ENCODE assay signal across 31 mouse cellular contexts in genomic region chr16:23479872-23480603, GRCm38 (mm10). TPM values are rescaled to one million over a fixed set of nuclear protein-coding genes. Genes with fewer than 3 reads are reported as not detected.
DNase-seq lines count a peak whose midpoint lies in the region; ATAC-seq and TF ChIP-seq lines count a peak whose summit lies in the region.
"Had no signal": no experiment of that assay in that cellular context is flagged by ENCODE, and none has a peak within 500 bp of the region (broad histone marks: within the 10 kb centered on the region; RNA-seq: fewer than 3 reads in every experiment).

No protein-coding gene starts in this region.

- H3K9ac ChIP-seq in forebrain, embryonic 14.5 days (ENCODE audit: low read length), result no peak overlapping the region
- H3K9ac ChIP-seq in forebrain, embryonic 12.5 days, result no peak overlapping the region
- H3K9ac ChIP-seq in forebrain, postnatal 0 days, result no peak overlapping the region
- H3K9ac ChIP-seq in forebrain, embryonic 13.5 days, result no peak overlapping the region
- H3K9ac ChIP-seq: embryonic facial prominence, embryonic 12.5 days; embryonic facial prominence, embryonic 15.5 days; heart, embryonic 13.5 days; hindbrain, embryonic 12.5 days; hindbrain, embryonic 15.5 days had no signal

- no peaks in the 10 kb centered on the region for H3K27me3 ChIP-seq in forebrain, embryonic 14.5 days (replicated peaks; ENCODE audit: control insufficient read depth, insufficient read depth, low read length)
- no peaks in the 10 kb centered on the region for H3K27me3 ChIP-seq in forebrain, embryonic 12.5 days
- no peaks in the 10 kb centered on the region for H3K27me3 ChIP-seq in forebrain, postnatal 0 days (ENCODE audit: insufficient read depth, low read length)
- H3K27me3 ChIP-seq in forebrain, embryonic 13.5 days, result no peaks in the 10 kb centered on the region
- H3K27me3 ChIP-seq: embryonic facial prominence, embryonic 15.5 days; hindbrain, embryonic 12.5 days; hindbrain, embryonic 15.5 days; Patski had no signal

- no peak overlapping the region for H3K4me2 ChIP-seq in forebrain, embryonic 14.5 days (ENCODE audit: low read length)
- H3K4me2 ChIP-seq in forebrain, embryonic 12.5 days, result no peak overlapping the region
- no peak overlapping the region for H3K4me2 ChIP-seq in forebrain, postnatal 0 days (ENCODE audit: low read depth)
- H3K4me2 ChIP-seq in forebrain, embryonic 13.5 days, result no peak overlapping the region
- H3K4me2 ChIP-seq: embryonic facial prominence, embryonic 12.5 days; embryonic facial prominence, embryonic 15.5 days; heart, embryonic 13.5 days; hindbrain, embryonic 12.5 days; hindbrain, embryonic 15.5 days had no signal

- no peak overlapping the region for H3K4me3 ChIP-seq in forebrain, embryonic 14.5 days (ENCODE audit: low read depth, low read length)
- no peak overlapping the region for H3K4me3 ChIP-seq in forebrain, embryonic 12.5 days (replicated peaks)
- H3K4me3 ChIP-seq in forebrain, postnatal 0 days (ENCODE audit: low read depth, low read length), result no peak overlapping the region
- H3K4me3 ChIP-seq in forebrain, embryonic 13.5 days, result no peak overlapping the region
- H3K4me3 ChIP-seq: embryonic facial prominence, embryonic 12.5 days; embryonic facial prominence, embryonic 15.5 days; heart, adult 2 months; heart, embryonic 10.5 days; heart, embryonic 13.5 days; hindbrain, embryonic 12.5 days; hindbrain, embryonic 15.5 days had no signal

- H3K4me1 ChIP-seq in forebrain, embryonic 14.5 days (ENCODE audit: control insufficient read depth, insufficient read depth, low read length), result no peaks in the 10 kb centered on the region
- peaks cover 3% of the 10 kb centered on the region; the same call in 1 of the 2 replicates for H3K4me1 ChIP-seq in forebrain, embryonic 12.5 days
- H3K4me1 ChIP-seq in forebrain, postnatal 0 days (ENCODE audit: insufficient read depth), result no peaks in the 10 kb centered on the region
- H3K4me1 ChIP-seq in forebrain, embryonic 13.5 days, result no peaks in the 10 kb centered on the region
- H3K4me1 ChIP-seq: embryonic facial prominence, embryonic 12.5 days; embryonic facial prominence, embryonic 15.5 days; heart, embryonic 13.5 days; hindbrain, embryonic 12.5 days; hindbrain, embryonic 15.5 days had no signal

- ATAC-seq in forebrain, embryonic 14.5 days, result peak; percentile 37; the same call in 1 of the 2 replicates
- no peak for ATAC-seq in forebrain, embryonic 12.5 days (ENCODE audit: low FRiP score)
- peak; percentile 71 for ATAC-seq in forebrain, postnatal 0 days
- no peak; the same call in 1 of the 2 replicates for ATAC-seq in forebrain, embryonic 13.5 days
- ATAC-seq: intestine, postnatal 0 days; Patski had no signal

- peak; percentile 9 for DNase-seq in forebrain, embryonic 14.5 days (ENCODE audit: low spot score)
- peak; percentile 50 for DNase-seq in forebrain, postnatal 0 days
- DNase-seq in testis, postnatal 10 days (ENCODE audit: low spot score), result peak; percentile 7
- no peak for DNase-seq in testis, postnatal 14 days (ENCODE audit: low spot score)
- no peak for DNase-seq in cerebellum, postnatal 4 days (ENCODE audit: low spot score in 2 of 2)
- DNase-seq: adrenal gland, adult 2 months; adrenal gland, postnatal 25 days; cerebellum, adult 18-20 months; cerebellum, adult 9-10 months; cerebellum, postnatal 14 days; gastrocnemius, postnatal 10 days; gastrocnemius, postnatal 36 days; heart, adult 2 months had no signal

- no peaks in the 10 kb centered on the region for H3K9me3 ChIP-seq in forebrain, embryonic 14.5 days (replicated peaks; ENCODE audit: control insufficient read depth, low read length)
- no peaks in the 10 kb centered on the region for H3K9me3 ChIP-seq in forebrain, embryonic 12.5 days
- no peaks in the 10 kb centered on the region for H3K9me3 ChIP-seq in forebrain, postnatal 0 days (ENCODE audit: low read length)
- no peaks in the 10 kb centered on the region for H3K9me3 ChIP-seq in forebrain, embryonic 13.5 days (replicated peaks)
- H3K9me3 ChIP-seq: embryonic facial prominence, embryonic 12.5 days; embryonic facial prominence, embryonic 15.5 days; heart, embryonic 10.5 days; heart, embryonic 13.5 days; hindbrain, embryonic 12.5 days; hindbrain, embryonic 15.5 days had no signal

- H3K36me3 ChIP-seq in forebrain, embryonic 14.5 days (ENCODE audit: control insufficient read depth, insufficient read depth, low read length), result peaks cover 40% of the 10 kb centered on the region
- H3K36me3 ChIP-seq in forebrain, embryonic 12.5 days (replicated peaks), result peaks cover 25% of the 10 kb centered on the region
- peaks cover 6% of the 10 kb centered on the region; the same call in 1 of the 2 replicates for H3K36me3 ChIP-seq in forebrain, postnatal 0 days (ENCODE audit: insufficient read depth)
- H3K36me3 ChIP-seq in forebrain, embryonic 13.5 days (ENCODE audit: poor library complexity, severe bottlenecking), result peaks cover 60% of the 10 kb centered on the region
- H3K36me3 ChIP-seq: embryonic facial prominence, embryonic 12.5 days; embryonic facial prominence, embryonic 15.5 days; G1E; heart, embryonic 13.5 days had no signal

- H3K27ac ChIP-seq in forebrain, embryonic 14.5 days (ENCODE audit: low read depth, low read length), result no peak overlapping the region; the same call in 1 of the 2 replicates
- H3K27ac ChIP-seq in forebrain, embryonic 12.5 days, result no peak overlapping the region
- peak overlapping the region; percentile 45; the same call in 1 of the 2 replicates for H3K27ac ChIP-seq in forebrain, postnatal 0 days (ENCODE audit: low read depth, low read length)
- no peak overlapping the region for H3K27ac ChIP-seq in forebrain, embryonic 13.5 days
- H3K27ac ChIP-seq: embryonic facial prominence, embryonic 12.5 days; embryonic facial prominence, embryonic 15.5 days; heart, adult 2 months; heart, embryonic 10.5 days; heart, embryonic 13.5 days; hindbrain, embryonic 12.5 days; hindbrain, embryonic 15.5 days had no signal

- TF ChIP-seq CTCF in forebrain, postnatal 0 days (IDR thresholded peaks at IDR 0.05; ENCODE audit: low read depth), result no peak

- WGBS in forebrain, embryonic 14.5 days, result 77% methylated on average over 7 of the region's 7 CpGs
- WGBS in forebrain, embryonic 12.5 days, result 74% methylated on average over 7 of the region's 7 CpGs
- 60% methylated on average over 7 of the region's 7 CpGs for WGBS in forebrain, postnatal 0 days
- WGBS in forebrain, embryonic 13.5 days, result 75% methylated on average over 7 of the region's 7 CpGs

RNA-seq across cellular contexts. Expression of gene Rtp4, which starts 40.1 kb away (rescaled TPM):
- 3.1 and 4.0 TPM in 2 replicates for polyA plus RNA-seq in forebrain, embryonic 14.5 days (2014; fragmentation: Nextera tagmentation; extraction: Ambion mirVana)
- polyA plus RNA-seq in forebrain, embryonic 12.5 days (2016; fragmentation: Nextera tagmentation; extraction: Ambion mirVana), result 2.0 and 2.5 TPM in 2 replicates
- total RNA-seq in forebrain, postnatal 0 days (2014; rRNA removed), result 7.3 and 7.4 TPM in 2 replicates
- polyA plus RNA-seq in forebrain, postnatal 0 days (2015; fragmentation: Nextera tagmentation; extraction: Ambion mirVana), result 7.7 and 7.8 TPM in 2 replicates
- 2.3 and 3.3 TPM in 2 replicates for polyA plus RNA-seq in forebrain, embryonic 13.5 days (2015; fragmentation: Nextera tagmentation; extraction: Ambion mirVana)
- polyA plus RNA-seq: G1E had no signal

RNA-seq across cellular contexts. Expression of gene Masp1, which starts 40.6 kb away (rescaled TPM):
- 44.6 and 47.4 TPM in 2 replicates for polyA plus RNA-seq in forebrain, embryonic 14.5 days (2014; fragmentation: Nextera tagmentation; extraction: Ambion mirVana)
- 37.1 and 42.4 TPM in 2 replicates for polyA plus RNA-seq in forebrain, embryonic 12.5 days (2016; fragmentation: Nextera tagmentation; extraction: Ambion mirVana)
- total RNA-seq in forebrain, postnatal 0 days (2014; rRNA removed), result 32.2 and 37.1 TPM in 2 replicates
- polyA plus RNA-seq in forebrain, postnatal 0 days (2015; fragmentation: Nextera tagmentation; extraction: Ambion mirVana), result 22.0 and 23.3 TPM in 2 replicates
- polyA plus RNA-seq in forebrain, embryonic 13.5 days (2015; fragmentation: Nextera tagmentation; extraction: Ambion mirVana), result 53.5 and 55.9 TPM in 2 replicates
- total RNA-seq: common myeloid progenitor, adult 5-6 weeks; granulocyte monocyte progenitor cell, adult 5-6 weeks; hematopoietic stem cell, adult 5-6 weeks had no signal
- polyA plus RNA-seq: G1E had no signal

RNA-seq across cellular contexts. Expression of gene Rtp1, which starts 51.1 kb away (rescaled TPM):
- 0.09 and 0.10 TPM in 2 replicates for polyA plus RNA-seq in forebrain, embryonic 14.5 days (2014; fragmentation: Nextera tagmentation; extraction: Ambion mirVana)
- 0.42 and 0.94 TPM in 2 replicates for polyA plus RNA-seq in forebrain, embryonic 12.5 days (2016; fragmentation: Nextera tagmentation; extraction: Ambion mirVana)
- 0.31 and 0.62 TPM in 2 replicates for total RNA-seq in forebrain, postnatal 0 days (2014; rRNA removed)
- polyA plus RNA-seq in forebrain, postnatal 0 days (2015; fragmentation: Nextera tagmentation; extraction: Ambion mirVana), result 0.21 and 0.22 TPM in 2 replicates
- 0.05 TPM in 1 of 2 replicates, not detected in the other for polyA plus RNA-seq in forebrain, embryonic 13.5 days (2015; fragmentation: Nextera tagmentation; extraction: Ambion mirVana)
- total RNA-seq: adrenal gland, adult 2 months; adrenal gland, postnatal 25 days; common myeloid progenitor, adult 5-6 weeks; gastrocnemius, adult 18-20 months; gastrocnemius, postnatal 10 days; gastrocnemius, postnatal 36 days; granulocyte monocyte progenitor cell, adult 5-6 weeks; heart, adult 2 months; heart, postnatal 25 days; hematopoietic stem cell, adult 5-6 weeks had no signal
- polyA plus RNA-seq: adrenal gland, adult 2 months; G1E; heart, adult 2 months; heart, embryonic 10.5 days; heart, embryonic 13.5 days; heart, embryonic 16.5 days; hindbrain, embryonic 12.5 days; intestine, embryonic 14.5 days; intestine, postnatal 0 days; Patski had no signal

Comparison
In these comparisons a context has a peak if more than half of its experiments do, and no peak if none do; other contexts are left out.
1. ATAC-seq: peak in forebrain, embryonic 14.5 days (single experiment) and forebrain, postnatal 0 days (single experiment); none in forebrain, embryonic 12.5 days (single experiment) and forebrain, embryonic 13.5 days (single experiment).
2. DNase-seq: peak in forebrain, embryonic 14.5 days (single experiment), forebrain, postnatal 0 days (single experiment) and testis, postnatal 10 days (single experiment); none in testis, postnatal 14 days (single experiment) and cerebellum, postnatal 4 days (0 of 2).